Mouse (Mus musculus) lung, postnatal 36 days (tissue): ENCODE data around the gene Abr.

ENCODE experiments used
- DNase-seq: peaks from one replicate; pipeline ENCODE4 v3.0.0; 2022; ENCODE audit warnings: mixed read lengths

The Abr gene

GRCm38 (mm10) chr11:76562165-76562564, 59.9 kb downstream of the Abr start:
- DNase-seq, result no peak

DNA sequence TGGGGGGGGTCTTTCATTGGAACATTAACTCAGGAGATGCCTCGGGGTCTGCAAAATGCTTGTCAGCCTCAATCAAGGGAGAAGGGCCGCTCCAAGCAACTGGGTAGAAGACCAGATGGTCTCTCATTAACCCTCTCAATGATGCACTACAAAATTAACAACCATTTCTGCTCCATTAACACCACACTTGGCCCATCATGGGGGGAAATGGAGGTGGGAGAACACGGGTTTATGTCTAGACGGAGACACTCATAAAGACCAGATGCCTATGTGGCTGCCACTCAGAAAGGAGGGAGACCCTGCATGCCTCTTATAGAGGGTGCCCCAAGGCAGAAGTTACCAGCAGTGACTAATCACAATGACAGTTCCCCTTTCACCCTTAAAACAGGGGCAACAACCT, 64.3 kb downstream of the Abr start:
- DNase-seq, result no peak

DNA sequence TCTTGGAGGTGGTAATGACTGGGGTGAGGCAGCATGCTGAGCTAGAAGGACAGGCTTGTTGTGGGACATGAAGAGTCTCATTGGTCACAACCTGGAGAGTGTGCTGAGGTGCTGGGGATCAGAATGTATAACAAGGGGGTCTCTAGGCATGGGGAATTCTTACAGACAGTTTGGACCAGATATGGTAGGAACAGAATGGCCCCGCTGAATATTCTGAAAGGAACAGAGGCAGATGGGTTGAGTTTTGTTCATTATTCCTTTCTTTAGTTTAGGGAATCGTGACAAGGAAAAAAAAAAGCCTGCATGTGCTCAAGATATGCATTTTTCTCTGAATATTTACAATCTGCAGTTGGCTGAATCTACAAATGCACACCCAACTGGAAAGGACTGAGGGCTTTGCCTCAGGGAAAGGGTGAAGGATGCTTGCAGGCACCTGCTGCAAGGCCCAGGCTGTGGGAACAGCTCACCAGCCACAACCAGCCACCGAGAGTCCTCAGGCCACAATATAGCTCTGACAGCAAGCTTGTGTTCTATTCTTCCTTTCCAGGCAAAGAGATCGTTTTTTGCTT, 73.9 kb downstream of the Abr start:
- DNase-seq, result no peak

DNA sequence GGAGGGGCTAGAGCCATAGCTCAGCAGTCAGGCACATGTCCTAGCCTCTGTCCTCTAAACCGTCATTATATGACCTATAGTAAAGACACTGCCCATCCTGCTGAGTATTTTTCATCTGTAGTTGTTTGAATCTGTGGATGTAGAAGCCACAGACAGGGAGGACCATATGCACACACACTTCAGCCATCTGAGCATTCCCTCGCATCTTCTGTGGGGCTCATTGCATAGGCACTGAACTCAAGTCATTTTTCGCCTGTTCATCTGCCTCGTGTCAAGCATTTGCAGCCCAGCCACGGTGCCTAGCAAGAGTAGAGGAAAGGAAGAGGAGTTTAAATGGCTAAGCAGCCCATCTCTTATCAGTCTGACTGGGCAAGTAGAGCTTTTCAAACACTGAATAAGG, 74.7 kb downstream of the Abr start:
- DNase-seq, result no peak

DNA sequence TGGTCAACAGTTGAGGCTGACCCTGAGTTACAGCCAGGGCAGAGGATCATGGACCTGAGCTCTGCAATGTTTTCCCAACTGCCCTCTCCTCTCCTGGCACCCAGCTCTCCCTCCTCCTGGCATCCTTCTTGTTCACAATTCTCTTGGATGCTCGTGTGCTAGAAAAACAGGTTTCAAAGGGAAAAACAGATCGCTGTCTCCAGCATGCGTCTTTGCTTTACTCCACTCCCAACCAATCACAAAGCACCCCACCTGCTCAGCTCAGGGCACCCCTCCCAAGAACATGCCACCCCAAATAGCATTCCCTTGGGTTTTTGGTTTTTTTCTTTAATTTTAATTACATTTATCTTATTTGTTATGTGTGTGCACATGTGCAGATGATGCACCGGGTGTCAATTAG, 75.7 kb downstream of the Abr start:
- no peak for DNase-seq

- DNase-seq, result no peak
These were observed 78.8 kb downstream of the Abr start for GRCm38 (mm10) chr11:76543300-76543699.

GRCm38 (mm10) chr11:76540973-76541372, 81.1 kb downstream of the Abr start:
- DNase-seq, result peak; percentile 77

- DNase-seq, result no peak
These were observed 84.7 kb downstream of the Abr start for GRCm38 (mm10) chr11:76537401-76537800.

DNA sequence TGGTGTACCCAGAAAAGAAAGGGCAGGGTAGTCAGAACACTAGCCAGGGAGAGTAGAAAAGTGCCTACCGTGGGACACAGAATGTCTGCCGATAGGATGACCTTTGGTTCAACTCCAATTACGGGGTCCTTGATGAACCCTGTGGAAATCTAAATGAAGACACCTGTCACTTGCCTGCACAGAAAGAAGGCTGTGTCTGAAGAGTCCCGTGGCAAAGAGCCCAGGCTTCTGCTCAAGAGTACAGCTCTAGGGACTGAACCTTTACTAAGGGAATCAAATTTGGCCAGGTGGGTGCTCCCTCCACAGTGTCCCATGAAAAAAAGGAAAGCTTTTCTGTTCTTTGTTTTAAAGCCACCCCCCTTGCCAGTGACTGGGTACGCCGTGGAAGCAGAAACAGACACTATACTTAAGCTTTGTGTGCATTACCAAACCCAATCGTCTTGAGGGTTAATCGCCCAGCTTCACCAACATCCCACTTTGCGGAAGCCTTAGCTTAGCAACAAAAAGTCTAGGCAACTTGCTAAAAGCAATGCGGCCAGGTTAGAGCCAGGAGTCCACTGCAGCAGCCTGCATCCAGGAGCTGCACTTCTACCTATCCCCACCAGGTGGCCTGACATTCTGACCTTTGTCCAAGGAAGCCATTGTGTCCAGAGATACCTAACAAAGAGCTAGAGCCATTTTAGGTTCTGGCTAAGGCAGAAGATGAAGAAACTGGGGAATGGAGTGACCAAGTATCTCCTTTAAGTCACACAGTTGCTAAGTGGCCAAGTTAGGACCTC, 85.3 kb downstream of the Abr start:
- DNase-seq, result peak; percentile 38

DNA sequence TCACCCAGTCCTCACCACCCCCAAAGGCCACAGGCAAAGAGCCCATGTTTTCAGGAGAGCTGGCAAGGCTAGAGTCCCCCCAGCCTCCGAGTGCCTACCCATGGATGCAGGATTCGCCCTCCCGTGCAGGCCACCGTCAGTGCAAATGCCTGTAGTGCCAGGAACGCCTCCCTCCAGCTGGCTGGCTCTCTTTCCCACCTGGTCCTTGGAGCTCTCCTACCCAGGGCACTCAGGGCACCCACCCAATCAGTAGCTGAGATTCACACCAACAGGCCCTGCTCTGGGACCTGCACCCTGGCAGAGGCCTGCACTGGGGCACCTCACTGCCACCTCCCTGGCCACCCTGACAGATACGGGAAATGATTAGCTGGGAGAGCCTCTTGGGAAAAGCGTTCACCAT, 90.1 kb downstream of the Abr start:
- no peak for DNase-seq

GRCm38 (mm10) chr11:76530966-76531678, 91.0 kb downstream of the Abr start:
- no peak for DNase-seq

GRCm38 (mm10) chr11:76530168-76530935, 91.8 kb downstream of the Abr start:
- no peak for DNase-seq

DNA sequence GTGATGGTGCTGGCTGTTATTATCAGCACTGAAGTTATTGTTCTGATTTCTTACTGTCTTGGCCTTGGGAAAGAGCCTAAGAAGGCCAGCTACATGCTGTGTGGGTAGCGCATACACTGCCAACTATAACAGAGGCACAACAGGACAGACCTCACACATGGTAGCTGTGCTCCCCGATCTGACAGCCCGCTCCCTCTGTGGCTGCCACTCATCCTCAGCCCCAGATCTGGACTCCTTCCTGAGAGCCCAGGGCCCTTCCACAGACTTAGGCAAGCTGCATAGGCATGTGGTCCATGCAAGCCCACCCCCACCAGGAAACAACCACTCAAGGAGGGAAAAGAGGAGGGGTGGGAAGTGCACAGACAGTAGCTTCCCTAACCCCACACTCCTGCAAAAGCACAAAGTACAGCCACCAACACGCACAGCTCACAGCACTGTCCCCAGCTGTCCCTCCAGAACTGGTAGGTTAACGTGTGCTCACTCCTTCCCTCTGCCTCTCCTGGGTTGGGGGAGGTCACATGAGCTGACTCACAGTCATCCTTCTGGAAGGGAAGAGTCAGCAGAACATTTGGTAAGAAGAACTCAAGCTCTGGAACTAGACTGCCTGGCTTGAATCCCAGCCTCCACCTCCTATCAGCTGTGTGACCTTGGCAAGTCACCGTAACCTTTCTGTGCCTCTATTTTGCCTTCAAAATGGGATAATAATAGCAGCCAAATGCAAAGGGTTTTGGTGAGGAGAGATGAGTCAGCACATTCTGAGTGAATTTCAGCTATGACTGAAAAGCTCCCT, 92.6 kb downstream of the Abr start:
- DNase-seq, result peak; percentile 39

DNA sequence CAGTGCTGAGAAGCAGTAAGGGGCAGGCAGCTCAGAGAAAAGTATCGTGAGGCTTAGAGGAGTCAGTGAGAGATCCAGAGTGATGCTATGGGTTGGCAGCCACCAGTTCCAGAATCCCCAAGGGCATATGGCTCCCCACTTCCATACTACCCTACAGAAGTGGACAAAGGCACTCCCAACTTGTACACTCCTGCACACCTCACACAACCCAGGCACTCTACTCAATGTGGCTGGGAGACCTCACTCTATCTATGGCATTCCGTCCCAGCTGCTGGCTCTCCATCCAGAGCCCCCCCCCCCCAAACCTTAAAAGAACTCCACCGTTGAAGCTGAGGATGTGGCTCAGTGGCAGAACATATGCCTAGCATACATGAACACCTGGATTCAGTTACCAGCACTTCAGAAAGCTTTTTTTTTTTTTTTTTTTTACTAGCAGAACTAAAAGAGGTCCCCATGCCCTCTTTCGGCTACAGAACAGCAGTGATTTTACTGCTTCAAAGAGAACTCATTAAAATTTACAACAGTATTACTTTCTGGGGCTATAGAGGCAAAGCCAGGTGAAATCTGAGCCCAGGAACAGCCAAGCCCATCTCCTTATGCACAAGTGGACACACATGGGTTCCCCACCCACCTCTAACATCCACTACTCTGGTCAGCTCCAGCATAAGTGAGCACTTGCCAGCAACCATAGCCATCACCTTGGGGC, 96.3 kb downstream of the Abr start:
- no peak for DNase-seq

DNA sequence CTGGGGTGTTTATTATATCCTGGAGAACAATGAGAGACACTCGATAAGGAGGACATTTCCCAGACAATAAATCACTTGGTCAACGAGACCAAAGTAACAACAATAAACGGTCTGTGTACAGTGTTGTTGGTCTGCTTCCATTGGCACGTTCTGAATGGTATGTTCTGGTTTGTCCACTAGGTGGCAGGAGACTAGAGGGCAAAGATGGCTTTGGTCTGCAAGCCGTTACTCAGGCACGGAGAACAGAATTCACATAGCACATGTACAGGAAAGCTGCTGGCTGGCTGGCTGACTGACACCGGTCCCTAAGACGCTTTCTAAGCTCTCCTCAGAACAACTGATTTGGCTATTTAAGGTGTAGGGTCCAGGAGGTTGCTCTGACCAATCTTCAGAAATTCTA, 97.2 kb downstream of the Abr start:
- peak; percentile 82 for DNase-seq

DNA sequence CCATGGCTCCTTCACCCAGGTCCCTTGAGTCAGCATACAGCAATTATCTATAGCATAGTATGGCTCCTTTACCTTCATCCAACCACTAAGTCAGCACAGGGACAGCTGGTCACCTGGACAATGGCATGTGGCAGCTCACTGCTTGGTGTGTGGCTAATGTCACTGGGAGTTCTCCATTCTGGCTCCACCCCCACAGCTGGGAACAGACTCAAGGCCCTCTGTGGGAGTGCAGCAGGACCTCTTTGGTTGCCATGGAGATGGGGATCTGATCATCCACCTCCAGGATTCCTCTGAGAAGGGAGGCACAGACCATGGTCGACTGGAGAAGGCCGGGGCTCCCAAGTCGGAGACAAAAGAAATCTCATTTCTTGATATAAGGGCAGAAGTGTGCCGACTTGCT, 98.8 kb downstream of the Abr start:
- DNase-seq, result no peak

- DNase-seq, result no peak
These were observed 101.2 kb downstream of the Abr start for GRCm38 (mm10) chr11:76520889-76521288.

GRCm38 (mm10) chr11:76518613-76519012, 103.5 kb downstream of the Abr start:
- no peak for DNase-seq

DNA sequence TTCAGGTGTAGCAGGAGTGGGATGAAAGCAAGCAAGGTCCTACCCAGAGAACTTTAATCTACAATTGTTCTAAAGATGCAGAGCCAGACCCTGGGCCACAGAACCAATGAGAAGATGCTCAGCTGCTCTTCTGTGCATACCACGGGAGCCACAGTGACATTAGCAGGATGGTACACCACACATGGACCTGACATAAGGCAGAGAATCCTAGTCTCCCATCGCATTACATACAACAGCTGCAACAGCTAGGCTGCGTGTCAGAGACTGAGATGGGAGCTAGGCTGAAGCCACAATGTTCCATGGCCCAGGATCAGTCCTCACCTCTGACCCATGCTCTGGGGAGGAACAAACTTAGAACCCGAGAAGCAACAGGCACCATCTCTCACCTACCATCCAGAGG, 104.0 kb downstream of the Abr start:
- no peak for DNase-seq

DNA sequence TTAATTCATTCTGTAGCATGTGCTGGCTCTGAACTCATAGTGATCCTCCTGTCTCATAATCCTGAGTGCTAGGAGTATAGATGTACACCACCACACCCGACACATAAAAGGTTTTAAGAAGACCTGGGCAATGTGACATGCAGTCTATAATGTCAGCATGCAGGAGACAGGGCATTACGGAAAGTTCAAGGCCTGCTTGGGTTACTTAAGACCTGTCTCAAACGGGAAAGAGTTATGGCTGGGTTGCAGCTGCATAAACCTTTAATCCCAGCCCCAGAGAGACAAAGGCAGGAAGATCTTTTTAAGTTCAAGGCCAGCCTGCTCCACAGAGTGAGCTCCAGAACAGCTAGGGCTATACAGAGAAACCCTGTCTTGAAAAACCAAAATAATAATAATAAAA, 105.2 kb downstream of the Abr start:
- DNase-seq, result no peak

GRCm38 (mm10) chr11:76515123-76515522, 107.0 kb downstream of the Abr start:
- DNase-seq, result no peak

GRCm38 (mm10) chr11:76510977-76511376, 111.1 kb downstream of the Abr start:
- peak; percentile 56 for DNase-seq
